Mouse (Mus musculus): Measurements from ENCODE around the gene Fam160a1. TPM values are rescaled to one million over a fixed set of nuclear protein-coding genes. Genes with fewer than 3 reads are reported as not detected.

Gene Fam160a1
- polyA plus RNA-seq, 1 experiment from 2014 or later = 8.9 TPM

- Histone ChIP-seq H3K4me2 (replicated peaks; ENCODE audit: low read depth) (no peak overlapping the region), H3K36me3 (ENCODE audit: control insufficient read depth, insufficient read depth, low read length) (no peaks in the 10 kb centered on the region), H3K9ac (ENCODE audit: low read length) (no peak overlapping the region), H3K4me1 (replicated peaks; ENCODE audit: control insufficient read depth, insufficient read depth) (no peaks in the 10 kb centered on the region), H3K9me3 (ENCODE audit: control insufficient read depth, low read length) (no peaks in the 10 kb centered on the region), H3K27me3 (ENCODE audit: control insufficient read depth, insufficient read depth, low read length) (no peaks in the 10 kb centered on the region), H3K27ac (replicated peaks) (no peak overlapping the region), H3K4me3 (ENCODE audit: low read depth, low read length) (no peak overlapping the region)
- ATAC-seq (ENCODE audit: low FRiP score, low TSS enrichment) (no peak), DNase-seq (ENCODE audit: low spot score) (no peak)
- 71% methylated on average over 3 of the region's 3 CpGs for WGBS
- TF ChIP-seq CTCF (IDR thresholded peaks at IDR 0.05; ENCODE audit: low read depth) = no peak
- TF ChIP-seq EP300 (optimal IDR thresholded peaks at IDR 0.05) = no peak
These were observed 2.2 kb upstream of the Fam160a1 start for GRCm38 (mm10) chr3:85819319-85819718.

DNA sequence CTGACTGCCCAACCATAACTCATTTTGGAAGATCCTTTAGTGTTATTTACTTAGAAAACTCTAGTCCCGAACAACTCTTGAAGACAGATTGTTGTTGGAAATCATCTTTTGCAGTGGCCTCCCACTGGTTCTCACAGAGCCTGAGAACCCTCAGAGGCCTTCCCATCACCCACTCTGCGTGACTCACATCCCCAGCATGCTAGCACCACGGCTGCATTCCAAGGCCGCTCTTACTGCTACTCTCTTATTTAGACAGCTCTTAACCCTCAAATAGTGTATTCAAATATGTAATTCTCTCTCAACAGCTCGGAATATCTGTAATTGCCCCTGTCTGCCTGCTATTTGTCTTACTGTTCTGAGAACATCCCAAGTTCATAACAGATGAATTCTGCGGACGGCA is 2.9 kb downstream of the Fam160a1 start:
- no peak overlapping the region for H3K4me3 ChIP-seq (ENCODE audit: low read depth, low read length)
- no peaks in the 10 kb centered on the region for H3K27me3 ChIP-seq (ENCODE audit: control insufficient read depth, insufficient read depth, low read length)
- no peaks in the 10 kb centered on the region for H3K9me3 ChIP-seq (ENCODE audit: control insufficient read depth, low read length)
- 32% methylated on average over 7 of the region's 7 CpGs for WGBS
- no peaks in the 10 kb centered on the region for H3K36me3 ChIP-seq (ENCODE audit: control insufficient read depth, insufficient read depth, low read length)
- TF ChIP-seq CTCF (IDR thresholded peaks at IDR 0.05; ENCODE audit: low read depth) = no peak
- ATAC-seq (ENCODE audit: low FRiP score, low TSS enrichment) (peak; percentile 51; the same call in 1 of the 2 replicates), DNase-seq (ENCODE audit: low spot score) (peak; percentile 22)
- H3K27ac ChIP-seq (replicated peaks) = no peak overlapping the region
- H3K4me2 ChIP-seq (replicated peaks; ENCODE audit: low read depth) = no peak overlapping the region
- no peak overlapping the region for H3K9ac ChIP-seq (ENCODE audit: low read length)
- H3K4me1 ChIP-seq (replicated peaks; ENCODE audit: control insufficient read depth, insufficient read depth) = no peaks in the 10 kb centered on the region

- H3K27me3 ChIP-seq (ENCODE audit: control insufficient read depth, insufficient read depth, low read length) = no peaks in the 10 kb centered on the region
- 36% methylated on average over 4 of the region's 4 CpGs for WGBS
- DNase-seq (ENCODE audit: low spot score) (no peak), ATAC-seq (ENCODE audit: low FRiP score, low TSS enrichment) (no peak)
- TF ChIP-seq CTCF (IDR thresholded peaks at IDR 0.05; ENCODE audit: low read depth) (no peak), EP300 (optimal IDR thresholded peaks at IDR 0.05) (no peak)
- no peaks in the 10 kb centered on the region for H3K9me3 ChIP-seq (ENCODE audit: control insufficient read depth, low read length)
- H3K4me1 ChIP-seq (replicated peaks; ENCODE audit: control insufficient read depth, insufficient read depth) = no peaks in the 10 kb centered on the region
- no peak overlapping the region for H3K4me3 ChIP-seq (ENCODE audit: low read depth, low read length)
- H3K36me3 ChIP-seq (ENCODE audit: control insufficient read depth, insufficient read depth, low read length) = no peaks in the 10 kb centered on the region
- no peak overlapping the region for H3K4me2 ChIP-seq (replicated peaks; ENCODE audit: low read depth)
- no peak overlapping the region for H3K27ac ChIP-seq (replicated peaks)
- H3K9ac ChIP-seq (ENCODE audit: low read length) = no peak overlapping the region
These were observed 3.7 kb downstream of the Fam160a1 start for GRCm38 (mm10) chr3:85813101-85814014.

- 91% methylated on average over 5 of the region's 5 CpGs for WGBS
These were observed 5.1 kb downstream of the Fam160a1 start for GRCm38 (mm10) chr3:85812010-85812409.

DNA sequence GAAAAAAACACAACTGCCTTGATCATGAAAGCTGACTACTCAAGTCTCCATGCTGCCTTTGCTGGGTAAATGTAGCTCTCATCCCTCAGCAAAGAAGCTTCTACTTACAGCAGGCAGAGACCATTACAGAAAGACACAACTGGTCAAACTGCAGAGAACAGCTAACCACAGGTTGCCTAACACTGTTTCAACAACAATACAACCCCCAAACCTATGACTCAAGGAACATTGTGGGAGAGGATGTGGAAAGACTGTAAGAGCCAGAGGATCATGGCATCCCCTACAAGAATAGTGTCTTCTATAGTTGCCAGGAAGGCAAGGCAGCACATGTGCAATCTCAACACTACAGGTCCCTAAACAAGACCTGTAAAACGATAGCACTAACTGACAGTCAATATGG is 23.9 kb downstream of the Fam160a1 start:
- H3K4me2 ChIP-seq (replicated peaks; ENCODE audit: low read depth) = no peak overlapping the region
- no peak for DNase-seq (ENCODE audit: low spot score)
- no peak for ATAC-seq (ENCODE audit: low FRiP score, low TSS enrichment)
- H3K27me3 ChIP-seq (ENCODE audit: control insufficient read depth, insufficient read depth, low read length) = no peaks in the 10 kb centered on the region
- no peak for TF ChIP-seq EP300 (optimal IDR thresholded peaks at IDR 0.05)
- no peak for TF ChIP-seq CTCF (IDR thresholded peaks at IDR 0.05; ENCODE audit: low read depth)
- H3K4me3 ChIP-seq (ENCODE audit: low read depth, low read length) = no peak overlapping the region
- WGBS = 35% methylated on average over 1 of the region's 1 CpGs
- no peak overlapping the region for H3K9ac ChIP-seq (ENCODE audit: low read length)
- no peak overlapping the region for H3K27ac ChIP-seq (replicated peaks)
- H3K9me3 ChIP-seq (ENCODE audit: control insufficient read depth, low read length) = no peaks in the 10 kb centered on the region
- no peaks in the 10 kb centered on the region for H3K4me1 ChIP-seq (replicated peaks; ENCODE audit: control insufficient read depth, insufficient read depth)
- H3K36me3 ChIP-seq (ENCODE audit: control insufficient read depth, insufficient read depth, low read length) = no peaks in the 10 kb centered on the region

More at GRCm38 (mm10) chr3:85812010-85812409, 5.1 kb downstream of the Fam160a1 start:
- Histone ChIP-seq H3K4me3 (ENCODE audit: low read depth, low read length) (no peak overlapping the region), H3K27me3 (ENCODE audit: control insufficient read depth, insufficient read depth, low read length) (no peaks in the 10 kb centered on the region), H3K27ac (replicated peaks) (no peak overlapping the region), H3K9me3 (ENCODE audit: control insufficient read depth, low read length) (no peaks in the 10 kb centered on the region), H3K36me3 (ENCODE audit: control insufficient read depth, insufficient read depth, low read length) (no peaks in the 10 kb centered on the region), H3K4me2 (replicated peaks; ENCODE audit: low read depth) (no peak overlapping the region), H3K4me1 (replicated peaks; ENCODE audit: control insufficient read depth, insufficient read depth) (no peaks in the 10 kb centered on the region), H3K9ac (ENCODE audit: low read length) (no peak overlapping the region)
- ATAC-seq (ENCODE audit: low FRiP score, low TSS enrichment) (no peak), DNase-seq (ENCODE audit: low spot score) (no peak)
- TF ChIP-seq EP300 (optimal IDR thresholded peaks at IDR 0.05) (no peak), CTCF (IDR thresholded peaks at IDR 0.05; ENCODE audit: low read depth) (no peak)

- TF ChIP-seq EP300 (optimal IDR thresholded peaks at IDR 0.05) = no peak
- TF ChIP-seq CTCF (IDR thresholded peaks at IDR 0.05; ENCODE audit: low read depth) = no peak
- WGBS = 69% methylated on average over 4 of the region's 4 CpGs
- H3K36me3 ChIP-seq (ENCODE audit: control insufficient read depth, insufficient read depth, low read length) = no peaks in the 10 kb centered on the region
- no peaks in the 10 kb centered on the region for H3K9me3 ChIP-seq (ENCODE audit: control insufficient read depth, low read length)
- ATAC-seq (ENCODE audit: low FRiP score, low TSS enrichment) (no peak), DNase-seq (ENCODE audit: low spot score) (no peak)
- H3K27ac ChIP-seq (replicated peaks) = no peak overlapping the region
- no peak overlapping the region for H3K4me2 ChIP-seq (replicated peaks; ENCODE audit: low read depth)
- H3K4me3 ChIP-seq (ENCODE audit: low read depth, low read length) = no peak overlapping the region
- no peaks in the 10 kb centered on the region for H3K4me1 ChIP-seq (replicated peaks; ENCODE audit: control insufficient read depth, insufficient read depth)
- no peaks in the 10 kb centered on the region for H3K27me3 ChIP-seq (ENCODE audit: control insufficient read depth, insufficient read depth, low read length)
- no peak overlapping the region for H3K9ac ChIP-seq (ENCODE audit: low read length)
These were observed 27.3 kb downstream of the Fam160a1 start for GRCm38 (mm10) chr3:85789748-85790147.
